Mouse (Mus musculus): Measurements from ENCODE around the gene Ppm1l. TPM values are rescaled to one million over a fixed set of nuclear protein-coding genes. Genes with fewer than 3 reads are reported as not detected.
A peak's percentile ranks its signal among the peaks of the same experiment; 100 is the strongest.

The Ppm1l gene
- polyA plus RNA-seq, 1 experiment from 2014 or later: 10.9 TPM

GRCm38 (mm10) chr3:69548704-69549455 is 232.2 kb downstream of the Ppm1l start:
- Histone ChIP-seq H3K9ac (ENCODE audit: low read length) (peak overlapping the region; percentile 44; the same call in 1 of the 2 replicates), H3K9me3 (ENCODE audit: control insufficient read depth, low read length) (no peaks in the 10 kb centered on the region), H3K4me3 (ENCODE audit: control insufficient read depth in 1 of 2, insufficient read depth in 1 of 2, low read depth in 1 of 2, low read length in 2 of 2) (no peak overlapping the region; a peak in 1 of 4 replicates), H3K4me1 (ENCODE audit: control insufficient read depth in 2 of 2, insufficient read depth in 2 of 2, low read length in 2 of 2) (peaks cover 10 to 14% of the 10 kb centered on the region in 2 experiments), H3K27me3 (ENCODE audit: control insufficient read depth, insufficient read depth, low read length) (no peaks in the 10 kb centered on the region), H3K4me2 (ENCODE audit: low read length) (peak overlapping the region; percentile 53), H3K27ac (replicated peaks in 1 of 2; ENCODE audit: control insufficient read depth in 1 of 2, insufficient read depth in 1 of 2, low read depth in 2 of 2, low read length in 2 of 2) (0 out of 4 replicates have a peak overlapping the region, but pooled peaks of 1 of the 2 experiments have one; percentile 24), H3K36me3 (ENCODE audit: control insufficient read depth, insufficient read depth, low read length) (no peaks in the 10 kb centered on the region)
- WGBS: 39% methylated on average over 22 of the region's 22 CpGs
- no peak for ATAC-seq (ENCODE audit: insufficient number of reproducible peaks, insufficient read depth, low FRiP score, low read depth)

GRCm38 (mm10) chr3:69549602-69550001 is 232.9 kb downstream of the Ppm1l start:
- no peak overlapping the region for H3K27ac ChIP-seq (replicated peaks in 1 of 2; ENCODE audit: control insufficient read depth in 1 of 2, insufficient read depth in 1 of 2, low read depth in 2 of 2, low read length in 2 of 2)
- no peaks in the 10 kb centered on the region for H3K9me3 ChIP-seq (ENCODE audit: control insufficient read depth, low read length)
- 83% methylated on average over 4 of the region's 4 CpGs for WGBS
- no peak overlapping the region for H3K4me3 ChIP-seq (ENCODE audit: control insufficient read depth in 1 of 2, insufficient read depth in 1 of 2, low read depth in 1 of 2, low read length in 2 of 2)
- no peak overlapping the region for H3K4me2 ChIP-seq (ENCODE audit: low read length)
- no peaks in the 10 kb centered on the region for H3K27me3 ChIP-seq (ENCODE audit: control insufficient read depth, insufficient read depth, low read length)
- H3K4me1 ChIP-seq (ENCODE audit: control insufficient read depth in 2 of 2, insufficient read depth in 2 of 2, low read length in 2 of 2): peaks cover 10 to 14% of the 10 kb centered on the region in 2 experiments
- ATAC-seq (ENCODE audit: insufficient number of reproducible peaks, insufficient read depth, low FRiP score, low read depth): no peak
- no peaks in the 10 kb centered on the region for H3K36me3 ChIP-seq (ENCODE audit: control insufficient read depth, insufficient read depth, low read length)
- H3K9ac ChIP-seq (ENCODE audit: low read length): no peak overlapping the region

- Histone ChIP-seq H3K9ac (ENCODE audit: low read length) (no peak overlapping the region), H3K27me3 (ENCODE audit: control insufficient read depth, insufficient read depth, low read length) (no peaks in the 10 kb centered on the region), H3K4me2 (ENCODE audit: low read length) (no peak overlapping the region), H3K9me3 (ENCODE audit: control insufficient read depth, low read length) (no peaks in the 10 kb centered on the region), H3K4me1 (ENCODE audit: control insufficient read depth in 2 of 2, insufficient read depth in 2 of 2, low read length in 2 of 2) (peaks cover 12 to 20% of the 10 kb centered on the region in 2 experiments), H3K36me3 (ENCODE audit: control insufficient read depth, insufficient read depth, low read length) (no peaks in the 10 kb centered on the region), H3K4me3 (ENCODE audit: control insufficient read depth in 1 of 2, insufficient read depth in 1 of 2, low read depth in 1 of 2, low read length in 2 of 2) (no peak overlapping the region), H3K27ac (replicated peaks in 1 of 2; ENCODE audit: control insufficient read depth in 1 of 2, insufficient read depth in 1 of 2, low read depth in 2 of 2, low read length in 2 of 2) (no peak overlapping the region)
- no peak for ATAC-seq (ENCODE audit: insufficient number of reproducible peaks, insufficient read depth, low FRiP score, low read depth)
- WGBS: 81% methylated on average over 6 of the region's 6 CpGs
Observed at GRCm38 (mm10) chr3:69555511-69555910, 238.8 kb downstream of the Ppm1l start.

- Histone ChIP-seq H3K4me2 (ENCODE audit: low read length) (no peak overlapping the region), H3K27ac (replicated peaks in 1 of 2; ENCODE audit: control insufficient read depth in 1 of 2, insufficient read depth in 1 of 2, low read depth in 2 of 2, low read length in 2 of 2) (no peak overlapping the region), H3K9me3 (ENCODE audit: control insufficient read depth, low read length) (no peaks in the 10 kb centered on the region), H3K4me3 (ENCODE audit: control insufficient read depth in 1 of 2, insufficient read depth in 1 of 2, low read depth in 1 of 2, low read length in 2 of 2) (no peak overlapping the region), H3K27me3 (ENCODE audit: control insufficient read depth, insufficient read depth, low read length) (no peaks in the 10 kb centered on the region), H3K36me3 (ENCODE audit: control insufficient read depth, insufficient read depth, low read length) (no peaks in the 10 kb centered on the region), H3K9ac (ENCODE audit: low read length) (no peak overlapping the region), H3K4me1 (ENCODE audit: control insufficient read depth in 2 of 2, insufficient read depth in 2 of 2, low read length in 2 of 2) (peaks cover 12 to 20% of the 10 kb centered on the region in 2 experiments)
- 68% methylated on average over 12 of the region's 12 CpGs for WGBS
- no peak for ATAC-seq (ENCODE audit: insufficient number of reproducible peaks, insufficient read depth, low FRiP score, low read depth)
Observed at GRCm38 (mm10) chr3:69556092-69556778, 239.6 kb downstream of the Ppm1l start.

- H3K36me3 ChIP-seq (ENCODE audit: control insufficient read depth, insufficient read depth, low read length): no peaks in the 10 kb centered on the region
- H3K27me3 ChIP-seq (ENCODE audit: control insufficient read depth, insufficient read depth, low read length): no peaks in the 10 kb centered on the region
- no peak overlapping the region for H3K4me2 ChIP-seq (ENCODE audit: low read length)
- H3K27ac ChIP-seq (replicated peaks in 1 of 2; ENCODE audit: control insufficient read depth in 1 of 2, insufficient read depth in 1 of 2, low read depth in 2 of 2, low read length in 2 of 2): no peak overlapping the region
- ATAC-seq (ENCODE audit: insufficient number of reproducible peaks, insufficient read depth, low FRiP score, low read depth): no peak
- no peak overlapping the region for H3K9ac ChIP-seq (ENCODE audit: low read length)
- H3K9me3 ChIP-seq (ENCODE audit: control insufficient read depth, low read length): no peaks in the 10 kb centered on the region
- WGBS: 49% methylated on average over 6 of the region's 6 CpGs
- no peak overlapping the region for H3K4me3 ChIP-seq (ENCODE audit: control insufficient read depth in 1 of 2, insufficient read depth in 1 of 2, low read depth in 1 of 2, low read length in 2 of 2)
- peaks cover 15 to 24% of the 10 kb centered on the region in 2 experiments for H3K4me1 ChIP-seq (ENCODE audit: control insufficient read depth in 2 of 2, insufficient read depth in 2 of 2, low read length in 2 of 2)
Observed at GRCm38 (mm10) chr3:69559316-69559974, 242.8 kb downstream of the Ppm1l start.

GRCm38 (mm10) chr3:69559975-69560330 is 243.3 kb downstream of the Ppm1l start:
- Histone ChIP-seq H3K4me1 (ENCODE audit: control insufficient read depth in 2 of 2, insufficient read depth in 2 of 2, low read length in 2 of 2) (peaks cover 15 to 24% of the 10 kb centered on the region in 2 experiments), H3K9ac (ENCODE audit: low read length) (no peak overlapping the region), H3K4me3 (ENCODE audit: control insufficient read depth in 1 of 2, insufficient read depth in 1 of 2, low read depth in 1 of 2, low read length in 2 of 2) (no peak overlapping the region), H3K36me3 (ENCODE audit: control insufficient read depth, insufficient read depth, low read length) (no peaks in the 10 kb centered on the region), H3K4me2 (ENCODE audit: low read length) (no peak overlapping the region), H3K27me3 (ENCODE audit: control insufficient read depth, insufficient read depth, low read length) (no peaks in the 10 kb centered on the region), H3K9me3 (ENCODE audit: control insufficient read depth, low read length) (no peaks in the 10 kb centered on the region), H3K27ac (replicated peaks in 1 of 2; ENCODE audit: control insufficient read depth in 1 of 2, insufficient read depth in 1 of 2, low read depth in 2 of 2, low read length in 2 of 2) (no peak overlapping the region)
- WGBS: 86% methylated on average over 7 of the region's 7 CpGs
- no peak for ATAC-seq (ENCODE audit: insufficient number of reproducible peaks, insufficient read depth, low FRiP score, low read depth)

GRCm38 (mm10) chr3:69561686-69562085 is 245.0 kb downstream of the Ppm1l start:
- Histone ChIP-seq H3K27ac (replicated peaks in 1 of 2; ENCODE audit: control insufficient read depth in 1 of 2, insufficient read depth in 1 of 2, low read depth in 2 of 2, low read length in 2 of 2) (no peak overlapping the region), H3K36me3 (ENCODE audit: control insufficient read depth, insufficient read depth, low read length) (no peaks in the 10 kb centered on the region), H3K27me3 (ENCODE audit: control insufficient read depth, insufficient read depth, low read length) (no peaks in the 10 kb centered on the region), H3K4me1 (ENCODE audit: control insufficient read depth in 2 of 2, insufficient read depth in 2 of 2, low read length in 2 of 2) (peaks cover 13 to 19% of the 10 kb centered on the region in 2 experiments), H3K9ac (ENCODE audit: low read length) (no peak overlapping the region), H3K4me3 (ENCODE audit: control insufficient read depth in 1 of 2, insufficient read depth in 1 of 2, low read depth in 1 of 2, low read length in 2 of 2) (no peak overlapping the region), H3K9me3 (ENCODE audit: control insufficient read depth, low read length) (no peaks in the 10 kb centered on the region), H3K4me2 (ENCODE audit: low read length) (no peak overlapping the region)
- 41% methylated on average over 5 of the region's 5 CpGs for WGBS
- ATAC-seq (ENCODE audit: insufficient number of reproducible peaks, insufficient read depth, low FRiP score, low read depth): no peak

Data from heart, embryonic 14.5 days (tissue).